Mouse (Mus musculus): ENCODE measurements around the gene Olfr385.
"Not testable (repeated sequence)": the region's sequence is repeated elsewhere in the genome, so short reads cannot be mapped to it uniquely, and the experiment has no call there.

Olfr385 gene

GRCm38 (mm10) chr11:73592908-73593307 lies at the start of gene Olfr385:
Gene Olfr385, minus strand, starts transcription at chr11:73593008.
- DNase-seq: no peak

DNA sequence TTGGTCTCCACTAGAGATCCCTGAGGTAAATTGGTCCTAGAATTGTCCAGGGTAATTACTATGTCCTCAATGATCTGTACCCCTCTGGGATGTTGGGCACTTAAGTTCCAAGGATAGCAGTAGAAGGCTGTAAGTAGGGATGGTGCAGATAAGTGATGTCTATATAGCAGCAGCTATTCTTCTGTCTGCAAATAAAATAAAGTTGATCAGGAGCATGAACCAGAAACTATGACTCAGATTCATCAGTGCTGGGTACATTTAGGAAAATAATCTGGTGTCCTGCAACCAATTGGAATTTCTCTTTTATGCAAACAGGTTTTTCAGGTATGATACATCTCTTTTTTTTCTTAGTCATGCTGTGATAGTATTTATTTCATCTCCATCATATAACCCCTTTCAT lies 5.5 kb upstream of the Olfr385 start, which contains the start of gene Olfr384:
Gene Olfr384, plus strand, starts transcription at position 301 of the 400 bp plus-strand sequence.
- no peak for DNase-seq

DNA sequence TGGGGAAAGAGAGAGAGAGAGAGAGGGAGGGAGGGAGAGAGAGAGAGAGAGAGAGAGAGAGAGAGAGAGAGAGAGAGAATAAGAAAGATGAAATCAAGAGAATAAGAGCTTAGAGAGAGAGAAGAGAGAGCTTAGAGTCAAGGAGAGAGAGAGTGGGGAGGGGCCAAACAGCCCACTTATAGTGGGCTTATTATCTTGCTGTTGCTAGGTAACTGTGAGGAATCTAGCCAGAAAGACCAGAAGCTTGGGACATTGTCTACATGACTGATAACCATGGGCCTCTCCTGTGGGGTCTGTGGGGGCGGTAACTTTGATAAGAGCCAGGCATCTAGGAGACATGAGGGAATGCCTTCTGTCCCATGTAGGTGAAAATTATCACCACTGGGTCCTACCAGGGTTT lies 9.6 kb downstream of the Olfr385 start:
- not testable (repeated sequence) for DNase-seq

DNA sequence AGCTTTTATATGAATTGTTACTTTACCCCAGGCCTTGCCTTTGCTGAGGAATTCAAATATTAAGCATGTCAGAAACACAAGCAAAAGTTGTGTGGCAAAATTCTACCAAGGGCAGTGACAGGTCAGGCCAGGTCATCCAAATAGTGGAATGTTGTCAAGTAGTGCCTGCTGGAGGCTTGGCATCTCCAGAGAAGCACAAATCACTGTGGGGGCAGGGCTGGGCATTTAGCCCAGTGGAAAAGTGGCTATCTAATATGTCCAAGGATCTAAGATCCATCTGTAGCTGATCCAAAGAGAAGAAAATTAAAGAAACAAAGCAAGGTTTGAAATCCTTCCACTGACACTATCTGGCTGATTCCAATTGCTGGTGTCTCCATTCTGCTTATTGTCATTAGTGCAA lies 12.9 kb downstream of the Olfr385 start:
- no peak for DNase-seq
